Mouse (Mus musculus) heart, postnatal 0 days (tissue): ENCODE measurements around the gene Olfr390. TPM values are rescaled to one million over a fixed set of nuclear protein-coding genes. Genes with fewer than 3 reads are reported as not detected.

ENCODE experiments used
- ATAC-seq: fragments of 200-750 bp; cut with Nextera tagmentation; 2 replicates; pipeline ENCODE4 v1.8.0; 2017; ENCODE audit warnings: low read depth, moderate number of reproducible peaks, moderate library complexity; ENCODE audit not compliant: insufficient read depth
- DNase-seq: peaks from one replicate; pipeline ENCODE4 v3.0.0-alpha.2; 2016; ENCODE audit warnings: low spot score
- H3K27ac ChIP-seq: fragments of 300-500 bp; sonication (generic); 2 replicates; pipeline ENCODE4 v1.5.1; 2014; ENCODE audit warnings: low read depth, mild to moderate bottlenecking
- H3K27me3 ChIP-seq: fragments of 300-500 bp; sonication (generic); 2 replicates; pipeline ENCODE4 v1.6.1; 2014; ENCODE audit warnings: low read length, mixed read lengths; ENCODE audit not compliant: control insufficient read depth, insufficient read depth
- H3K36me3 ChIP-seq: fragments of 300-500 bp; sonication (generic); replicated peaks from 2 replicates; pipeline ENCODE4 v1.6.1; 2014; ENCODE audit warnings: low read length, mixed read lengths; ENCODE audit not compliant: control insufficient read depth, insufficient read depth
- H3K4me1 ChIP-seq: fragments of 300-500 bp; sonication (generic); 2 replicates; pipeline ENCODE4 v1.6.1; 2014; ENCODE audit warnings: antibody characterized with exemption; ENCODE audit not compliant: control insufficient read depth, insufficient read depth
- H3K4me2 ChIP-seq: fragments of 300-500 bp; sonication (generic); 2 replicates; pipeline ENCODE4 v1.6.1; 2014; ENCODE audit warnings: low read depth, mild to moderate bottlenecking, low read length, moderate library complexity
- H3K4me3 ChIP-seq: fragments of 300-500 bp; sonication (generic); 2 replicates; pipeline ENCODE4 v1.5.1; 2014; ENCODE audit warnings: low read depth, low read length
- H3K9ac ChIP-seq: fragments of 300-500 bp; sonication (generic); replicated peaks from 2 replicates; pipeline ENCODE4 v1.6.1; 2014; ENCODE audit warnings: low read depth, low read length, mixed read lengths
- H3K9me3 ChIP-seq: fragments of 300-500 bp; sonication (generic); replicated peaks from 2 replicates; pipeline ENCODE4 v1.6.1; 2016; ENCODE audit warnings: low read length; ENCODE audit not compliant: control insufficient read depth
- CTCF ChIP-seq: IDR thresholded peaks from 2 replicates; pipeline ENCODE4 v1.5.1; 2016; ENCODE audit warnings: antibody characterized with exemption, control low read depth, low read depth
- EP300 ChIP-seq: IDR thresholded peaks from 2 replicates; pipeline ENCODE4 v1.6.1; 2016; ENCODE audit warnings: antibody characterized with exemption, low read depth
- WGBS: fragments of 180-500 bp; shearing (Covaris S2); extraction: QIAGEN DNeasy Blood & Tissue Kit; methylation state at CpG from one replicate; pipeline ENCODE4 v1.1.7; 2014; 5-methylcytosine and 5-hydroxymethylcytosine counted together
- polyA plus RNA-seq: library from polyadenylated mRNA; unstranded; fragments of >200 nt; fragmentation: Nextera tagmentation; extraction: Ambion mirVana; gene quantifications from 2 replicates; pipeline ENCODE4 v1.2.1, GENCODE M21; 2015
- total RNA-seq: library from RNA; depleted of rRNA; stranded (reverse); fragments of >200 nt; gene quantifications from 2 replicates; pipeline ENCODE4 v1.2.3, GENCODE M21; 2014; ENCODE audit warnings: low replicate concordance; rRNA removed

The Olfr390 gene
- total RNA-seq (not detected in 2 replicates), polyA plus RNA-seq (not detected in 2 replicates)

- TF ChIP-seq CTCF (no peak), EP300 (no peak)
- Histone ChIP-seq H3K9me3 (no peaks in the 10 kb centered on the region), H3K4me3 (no peak within 1 kb of the TSS), H3K36me3 (no peaks in the 10 kb centered on the region), H3K9ac (no peak within 1 kb of the TSS), H3K4me2 (no peak within 1 kb of the TSS), H3K4me1 (no peaks in the 10 kb centered on the region), H3K27me3 (no peaks in the 10 kb centered on the region), H3K27ac (no peak within 1 kb of the TSS)
- no peak for DNase-seq
- 56% methylated on average over 1 of the region's 1 CpGs for WGBS
- no peak for ATAC-seq
Measured at GRCm38 (mm10) chr11:73782664-73783063, at the start of gene Olfr390. Gene Olfr390, plus strand, starts transcription at chr11:73782964.

GRCm38 (mm10) chr11:73759115-73759514 is 23.6 kb upstream of the Olfr390 start:
- H3K27me3 ChIP-seq: no peaks in the 10 kb centered on the region
- H3K4me1 ChIP-seq: no peaks in the 10 kb centered on the region
- H3K27ac ChIP-seq: no peak overlapping the region
- H3K4me3 ChIP-seq: no peak overlapping the region
- H3K9me3 ChIP-seq: peaks cover 15% of the 10 kb centered on the region; the same call in 1 of the 2 replicates
- no peak for ATAC-seq
- H3K9ac ChIP-seq: no peak overlapping the region
- no peak overlapping the region for H3K4me2 ChIP-seq
- no peak for DNase-seq
- H3K36me3 ChIP-seq: no peaks in the 10 kb centered on the region
- TF ChIP-seq CTCF (no peak), EP300 (no peak)

GRCm38 (mm10) chr11:73780613-73781012 is 2.2 kb upstream of the Olfr390 start, which contains the start of gene Olfr389:
Gene Olfr389, minus strand, starts transcription at chr11:73780713.
- Histone ChIP-seq H3K9me3 (no peaks in the 10 kb centered on the region), H3K4me3 (no peak within 1 kb of the TSS), H3K27ac (no peak within 1 kb of the TSS), H3K4me1 (no peaks in the 10 kb centered on the region), H3K27me3 (no peaks in the 10 kb centered on the region), H3K36me3 (no peaks in the 10 kb centered on the region), H3K4me2 (no peak within 1 kb of the TSS), H3K9ac (no peak within 1 kb of the TSS)
- ATAC-seq (no peak), DNase-seq (no peak)
- WGBS: 70% methylated on average over 1 of the region's 1 CpGs
- TF ChIP-seq EP300 (no peak), CTCF (no peak)

GRCm38 (mm10) chr11:73802952-73803351 is 20.2 kb downstream of the Olfr390 start, which contains the start of gene Olfr391-ps:
Gene Olfr391-ps, minus strand, starts transcription at chr11:73803052.
- WGBS: 8% methylated on average over 1 of the region's 1 CpGs
- Histone ChIP-seq H3K36me3 (no peaks in the 10 kb centered on the region), H3K27me3 (no peaks in the 10 kb centered on the region), H3K27ac (no peak within 1 kb of the TSS), H3K4me2 (no peak within 1 kb of the TSS), H3K4me1 (no peaks in the 10 kb centered on the region), H3K9ac (no peak within 1 kb of the TSS), H3K4me3 (no peak within 1 kb of the TSS), H3K9me3 (peaks cover 14% of the 10 kb centered on the region)
- ATAC-seq: no peak
- no peak for DNase-seq
- TF ChIP-seq CTCF: no peak

- DNase-seq (no peak), ATAC-seq (no peak)
- WGBS: 79% methylated on average over 1 of the region's 1 CpGs
Measured at GRCm38 (mm10) chr11:73816949-73817348, 34.2 kb downstream of the Olfr390 start, which contains the start of gene Olfr392. Gene Olfr392, minus strand, starts transcription at chr11:73817049.

More at GRCm38 (mm10) chr11:73816949-73817348, 34.2 kb downstream of the Olfr390 start, which contains the start of gene Olfr392:
- H3K4me2 ChIP-seq: no peak within 1 kb of the TSS
- H3K9me3 ChIP-seq: 0 out of 2 replicates have a peak, but pooled peaks cover 12% of the 10 kb centered on the region
- no peak within 1 kb of the TSS for H3K4me3 ChIP-seq
- no peaks in the 10 kb centered on the region for H3K27me3 ChIP-seq
- no peak within 1 kb of the TSS for H3K27ac ChIP-seq
- H3K9ac ChIP-seq: no peak within 1 kb of the TSS
- no peak for TF ChIP-seq CTCF
- TF ChIP-seq EP300: no peak
- H3K36me3 ChIP-seq: no peaks in the 10 kb centered on the region
- no peaks in the 10 kb centered on the region for H3K4me1 ChIP-seq

Other genes with a start within 250 kb of the Olfr390 start
- gene Olfr385, start 190.0 kb upstream of the Olfr390 start, total RNA-seq: not detected in 2 replicates
- not detected in 2 replicates for gene Olfr385, start 190.0 kb upstream of the Olfr390 start, polyA plus RNA-seq
- gene Olfr384, start 184.4 kb upstream of the Olfr390 start, total RNA-seq: not detected in 2 replicates
- not detected in 2 replicates for gene Olfr384, start 184.4 kb upstream of the Olfr390 start, polyA plus RNA-seq
- gene Zfp735, start 94.2 kb upstream of the Olfr390 start, total RNA-seq: not detected in 2 replicates
- not detected in 2 replicates for gene Zfp735, start 94.2 kb upstream of the Olfr390 start, polyA plus RNA-seq
- not detected in 2 replicates for gene Olfr389, start 2.3 kb upstream of the Olfr390 start, total RNA-seq
- gene Olfr389, start 2.3 kb upstream of the Olfr390 start, polyA plus RNA-seq: not detected in 2 replicates
- not detected in 2 replicates for gene Olfr391-ps, start 20.1 kb downstream of the Olfr390 start, total RNA-seq
- not detected in 2 replicates for gene Olfr391-ps, start 20.1 kb downstream of the Olfr390 start, polyA plus RNA-seq
- gene Olfr392, start 34.1 kb downstream of the Olfr390 start, total RNA-seq: not detected in 2 replicates
- gene Olfr392, start 34.1 kb downstream of the Olfr390 start, polyA plus RNA-seq: not detected in 2 replicates
- gene Olfr393, start 68.5 kb downstream of the Olfr390 start, total RNA-seq: not detected in 2 replicates
- gene Olfr393, start 68.5 kb downstream of the Olfr390 start, polyA plus RNA-seq: not detected in 2 replicates
- gene Olfr394, start 107.8 kb downstream of the Olfr390 start, total RNA-seq: not detected in 2 replicates
- not detected in 2 replicates for gene Olfr394, start 107.8 kb downstream of the Olfr390 start, polyA plus RNA-seq
- gene Olfr395, start 126.3 kb downstream of the Olfr390 start, total RNA-seq: not detected in 2 replicates
- gene Olfr395, start 126.3 kb downstream of the Olfr390 start, polyA plus RNA-seq: not detected in 2 replicates
- gene Olfr23, start 153.7 kb downstream of the Olfr390 start, total RNA-seq: not detected in 2 replicates
- gene Olfr23, start 153.7 kb downstream of the Olfr390 start, polyA plus RNA-seq: not detected in 2 replicates
- gene Olfr397, start 177.9 kb downstream of the Olfr390 start, total RNA-seq: not detected in 2 replicates
- gene Olfr397, start 177.9 kb downstream of the Olfr390 start, polyA plus RNA-seq: not detected in 2 replicates
- gene Olfr398, start 207.4 kb downstream of the Olfr390 start, total RNA-seq: not detected in 2 replicates
- gene Olfr398, start 207.4 kb downstream of the Olfr390 start, polyA plus RNA-seq: not detected in 2 replicates